Mouse (Mus musculus): Measurements from ENCODE around the gene Mlec. TPM values are rescaled to one million over a fixed set of nuclear protein-coding genes. Genes with fewer than 3 reads are reported as not detected.

Mlec gene
- polyA plus RNA-seq (2016; fragmentation: Nextera tagmentation; extraction: Ambion mirVana), result 76.6 and 89.6 TPM in 2 replicates

GRCm38 (mm10) chr5:115158040-115158983, at the start of gene Mlec:
Mlec (minus strand) TSS chr5:115158179.
- Histone ChIP-seq H3K9ac (replicated peaks) (peak within 1 kb of the TSS; percentile 97), H3K36me3 (peaks cover 3% of the 10 kb centered on the region; the same call in 1 of the 2 replicates), H3K27ac (peak within 1 kb of the TSS; percentile 96), H3K4me2 (peak within 1 kb of the TSS; percentile 82), H3K27me3 (no peaks in the 10 kb centered on the region), H3K4me3 (replicated peaks) (peak within 1 kb of the TSS; percentile 98), H3K4me1 (replicated peaks) (peaks cover 53% of the 10 kb centered on the region), H3K9me3 (no peaks in the 10 kb centered on the region)
- WGBS, result under 1% methylated on average over 71 of the region's 78 CpGs
- peak; percentile 97 for ATAC-seq (ENCODE audit: insufficient number of reproducible peaks, insufficient read depth, low FRiP score, low TSS enrichment, low read depth)

GRCm38 (mm10) chr5:115207244-115207643, 49.3 kb upstream of the Mlec start:
- H3K4me2 ChIP-seq, result no peak overlapping the region
- 55% methylated on average over 5 of the region's 5 CpGs for WGBS
- peaks cover 13% of the 10 kb centered on the region for H3K27me3 ChIP-seq
- H3K4me3 ChIP-seq (replicated peaks), result no peak overlapping the region
- no peak overlapping the region for H3K9ac ChIP-seq (replicated peaks)
- no peak for ATAC-seq (ENCODE audit: insufficient number of reproducible peaks, insufficient read depth, low FRiP score, low TSS enrichment, low read depth)
- no peaks in the 10 kb centered on the region for H3K9me3 ChIP-seq
- no peak overlapping the region for H3K27ac ChIP-seq
- H3K4me1 ChIP-seq (replicated peaks), result peaks cover 20% of the 10 kb centered on the region; the same call in 1 of the 2 replicates
- no peaks in the 10 kb centered on the region for H3K36me3 ChIP-seq

GRCm38 (mm10) chr5:115204562-115205311, 46.8 kb upstream of the Mlec start:
- Histone ChIP-seq H3K4me3 (replicated peaks) (peak overlapping the region; percentile 38), H3K9ac (replicated peaks) (peak overlapping the region; percentile 52; the same call in 1 of the 2 replicates), H3K36me3 (no peaks in the 10 kb centered on the region), H3K27me3 (peaks cover 13% of the 10 kb centered on the region), H3K4me1 (replicated peaks) (peaks cover 20% of the 10 kb centered on the region; the same call in 1 of the 2 replicates), H3K9me3 (no peaks in the 10 kb centered on the region), H3K4me2 (peak overlapping the region; percentile 69), H3K27ac (no peak overlapping the region)
- ATAC-seq (ENCODE audit: insufficient number of reproducible peaks, insufficient read depth, low FRiP score, low TSS enrichment, low read depth), result no peak
- WGBS, result 3% methylated on average over 31 of the region's 31 CpGs

GRCm38 (mm10) chr5:115203735-115204561, 46.0 kb upstream of the Mlec start:
- no peak overlapping the region for H3K27ac ChIP-seq
- H3K9ac ChIP-seq (replicated peaks), result peak overlapping the region; percentile 52; the same call in 1 of the 2 replicates
- WGBS, result 20% methylated on average over 23 of the region's 23 CpGs
- peaks cover 20% of the 10 kb centered on the region; the same call in 1 of the 2 replicates for H3K4me1 ChIP-seq (replicated peaks)
- H3K4me3 ChIP-seq (replicated peaks), result peak overlapping the region; percentile 38
- H3K4me2 ChIP-seq, result peak overlapping the region; percentile 69
- no peak for ATAC-seq (ENCODE audit: insufficient number of reproducible peaks, insufficient read depth, low FRiP score, low TSS enrichment, low read depth)
- peaks cover 13% of the 10 kb centered on the region for H3K27me3 ChIP-seq
- no peaks in the 10 kb centered on the region for H3K36me3 ChIP-seq
- H3K9me3 ChIP-seq, result no peaks in the 10 kb centered on the region

GRCm38 (mm10) chr5:115194626-115195221, 36.7 kb upstream of the Mlec start:
- Histone ChIP-seq H3K27ac (no peak overlapping the region), H3K4me1 (replicated peaks) (peaks cover 29% of the 10 kb centered on the region), H3K4me2 (peak overlapping the region; percentile 100), H3K4me3 (replicated peaks) (peak overlapping the region; percentile 69), H3K36me3 (no peaks in the 10 kb centered on the region), H3K9ac (replicated peaks) (no peak overlapping the region), H3K27me3 (peaks cover 53% of the 10 kb centered on the region), H3K9me3 (no peaks in the 10 kb centered on the region)
- 6% methylated on average over 12 of the region's 12 CpGs for WGBS
- ATAC-seq (ENCODE audit: insufficient number of reproducible peaks, insufficient read depth, low FRiP score, low TSS enrichment, low read depth), result no peak

- ATAC-seq (ENCODE audit: insufficient number of reproducible peaks, insufficient read depth, low FRiP score, low TSS enrichment, low read depth), result peak; percentile 50; the same call in 1 of the 2 replicates
- H3K4me2 ChIP-seq, result peak within 1 kb of the TSS; percentile 100
- H3K27ac ChIP-seq, result no peak within 1 kb of the TSS
- H3K36me3 ChIP-seq, result no peaks in the 10 kb centered on the region
- peaks cover 56% of the 10 kb centered on the region for H3K27me3 ChIP-seq
- no peaks in the 10 kb centered on the region for H3K9me3 ChIP-seq
- H3K9ac ChIP-seq (replicated peaks), result peak within 1 kb of the TSS; percentile 67
- H3K4me3 ChIP-seq (replicated peaks), result peak within 1 kb of the TSS; percentile 69
- H3K4me1 ChIP-seq (replicated peaks), result peaks cover 29% of the 10 kb centered on the region
- WGBS, result under 1% methylated on average over 107 of the region's 116 CpGs
Observed at GRCm38 (mm10) chr5:115193669-115194625, 36.0 kb upstream of the Mlec start, which contains the start of gene Cabp1. Cabp1 (minus strand) TSS chr5:115194381.

- Histone ChIP-seq H3K36me3 (no peaks in the 10 kb centered on the region), H3K27me3 (peaks cover 56% of the 10 kb centered on the region), H3K4me2 (peak overlapping the region; percentile 100), H3K4me3 (replicated peaks) (peak overlapping the region; percentile 69), H3K4me1 (replicated peaks) (peaks cover 29% of the 10 kb centered on the region), H3K9me3 (no peaks in the 10 kb centered on the region), H3K9ac (replicated peaks) (peak overlapping the region; percentile 67), H3K27ac (no peak overlapping the region)
- WGBS, result under 1% methylated on average over 34 of the region's 34 CpGs
- ATAC-seq (ENCODE audit: insufficient number of reproducible peaks, insufficient read depth, low FRiP score, low TSS enrichment, low read depth), result no peak
Observed at GRCm38 (mm10) chr5:115193226-115193625, 35.2 kb upstream of the Mlec start.

GRCm38 (mm10) chr5:115192828-115193195, 34.8 kb upstream of the Mlec start:
- H3K9me3 ChIP-seq, result no peaks in the 10 kb centered on the region
- no peak overlapping the region for H3K27ac ChIP-seq
- ATAC-seq (ENCODE audit: insufficient number of reproducible peaks, insufficient read depth, low FRiP score, low TSS enrichment, low read depth), result no peak
- no peaks in the 10 kb centered on the region for H3K36me3 ChIP-seq
- WGBS, result 13% methylated on average over 7 of the region's 7 CpGs
- peak overlapping the region; percentile 100 for H3K4me2 ChIP-seq
- H3K9ac ChIP-seq (replicated peaks), result no peak overlapping the region
- peak overlapping the region; percentile 69 for H3K4me3 ChIP-seq (replicated peaks)
- peaks cover 29% of the 10 kb centered on the region for H3K4me1 ChIP-seq (replicated peaks)
- H3K27me3 ChIP-seq, result peaks cover 57% of the 10 kb centered on the region

- Histone ChIP-seq H3K9ac (replicated peaks) (no peak overlapping the region), H3K36me3 (no peaks in the 10 kb centered on the region), H3K27me3 (peaks cover 63% of the 10 kb centered on the region), H3K9me3 (no peaks in the 10 kb centered on the region), H3K4me2 (peak overlapping the region; percentile 100; the same call in 1 of the 2 replicates), H3K4me3 (replicated peaks) (peak overlapping the region; percentile 69; the same call in 1 of the 2 replicates), H3K4me1 (replicated peaks) (peaks cover 34% of the 10 kb centered on the region), H3K27ac (no peak overlapping the region)
- WGBS, result 6% methylated on average over 29 of the region's 29 CpGs
- ATAC-seq (ENCODE audit: insufficient number of reproducible peaks, insufficient read depth, low FRiP score, low TSS enrichment, low read depth), result no peak
Observed at GRCm38 (mm10) chr5:115191880-115192827, 34.2 kb upstream of the Mlec start.

Measured in limb, embryonic 12.5 days (tissue).